Mouse (Mus musculus): Measurements from ENCODE around the gene Lrmp. TPM values are rescaled to one million over a fixed set of nuclear protein-coding genes. Genes with fewer than 3 reads are reported as not detected.

Lrmp gene
- total and polyA plus RNA-seq, 3 experiments, result 92.3 to 163 (median 155) TPM

DNA sequence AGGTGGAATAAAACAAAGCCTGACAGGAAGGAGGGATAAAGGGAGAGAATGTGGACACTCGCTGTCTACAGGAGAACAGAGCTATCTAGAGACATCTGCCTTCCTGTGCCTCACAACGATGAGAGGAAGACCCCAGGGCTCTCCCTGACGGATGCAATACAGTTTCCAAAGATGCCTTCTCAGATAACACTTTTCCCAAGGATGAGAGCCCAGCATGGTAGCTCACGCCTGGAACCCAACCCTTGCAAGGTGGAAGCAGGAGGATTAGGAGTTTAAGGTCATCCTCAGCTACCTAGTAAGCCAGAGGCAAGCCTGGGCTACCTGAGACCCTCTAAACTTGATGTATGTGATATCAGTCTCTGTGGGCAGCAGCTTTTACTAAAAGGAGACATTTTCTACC, 33.7 kb upstream of the Lrmp start:
- Histone ChIP-seq H3K4me1 (ENCODE audit: control insufficient read depth in 1 of 2, insufficient read depth in 2 of 2) (no peaks in the 10 kb centered on the region), H3K27ac (ENCODE audit: insufficient read depth, low read depth) (no peak overlapping the region), H3K79me2 (replicated peaks; ENCODE audit: control insufficient read depth, extremely low read depth, insufficient read depth, poor library complexity, severe bottlenecking) (no peaks in the 10 kb centered on the region), H3K4me3 (replicated peaks in 1 of 3; ENCODE audit: low read depth in 2 of 3, low read length in 2 of 3, poor library complexity in 1 of 3) (no peak overlapping the region), H3K27me3 (replicated peaks) (no peaks in the 10 kb centered on the region), H3K9ac (ENCODE audit: insufficient read depth, low read depth) (no peak overlapping the region), H3K9me3 (replicated peaks; ENCODE audit: low read length) (no peaks in the 10 kb centered on the region), H3K4me2 (ENCODE audit: insufficient read depth, low read depth, poor library complexity, severe bottlenecking) (no peak overlapping the region), H3K36me3 (replicated peaks in 1 of 2; ENCODE audit: control insufficient read depth in 1 of 2, insufficient read depth in 1 of 2, low read length in 1 of 2) (no peaks in the 10 kb centered on the region)
- no peak for DNase-seq (ENCODE audit: extremely low read depth)
- no peak for TF ChIP-seq EP300 (IDR thresholded peaks at IDR 0.05; ENCODE audit: low read length)
- no peak for TF ChIP-seq TBP (conservative IDR thresholded peaks at IDR 0.05; ENCODE audit: low read depth, low read length)
- TF ChIP-seq JUN (IDR thresholded peaks at IDR 0.05; ENCODE audit: insufficient read depth, low read depth, low read length), result no peak
- no peak for TF ChIP-seq UBTF (IDR thresholded peaks at IDR 0.05; ENCODE audit: low read depth, low read length)
- no peak for TF ChIP-seq HCFC1 (IDR thresholded peaks at IDR 0.05; ENCODE audit: low read depth, low read length)
- no peak for TF ChIP-seq MYC (IDR thresholded peaks at IDR 0.05; ENCODE audit: low read depth, low read length)
- TF ChIP-seq USF2 (conservative IDR thresholded peaks at IDR 0.05; ENCODE audit: low read depth, low read length), result no peak
- no peak for TF ChIP-seq MAZ (IDR thresholded peaks at IDR 0.05; ENCODE audit: low read depth, low read length)
- TF ChIP-seq RAD21 (IDR thresholded peaks at IDR 0.05; ENCODE audit: low read depth, low read length), result no peak
- TF ChIP-seq ZC3H11A (IDR thresholded peaks at IDR 0.05; ENCODE audit: low read depth, low read length), result no peak
- TF ChIP-seq MEF2A (IDR thresholded peaks at IDR 0.05; ENCODE audit: borderline replicate concordance, low read depth, low read length), result no peak
- TF ChIP-seq JUND (conservative IDR thresholded peaks at IDR 0.05; ENCODE audit: low read depth, low read length), result no peak
- no peak for TF ChIP-seq USF1 (IDR thresholded peaks at IDR 0.05; ENCODE audit: low read depth, low read length)
- no peak for TF ChIP-seq POLR2A (IDR thresholded peaks at IDR 0.05; ENCODE audit: low read depth, low read length)
- TF ChIP-seq TCF12 (IDR thresholded peaks at IDR 0.05; ENCODE audit: low read depth, low read length), result no peak
- no peak for TF ChIP-seq SMC3 (IDR thresholded peaks at IDR 0.05; ENCODE audit: low read depth, low read length)
- TF ChIP-seq ELF1 (IDR thresholded peaks at IDR 0.05; ENCODE audit: low read depth, low read length), result no peak
- no peak for TF ChIP-seq PAX5 (IDR thresholded peaks at IDR 0.05; ENCODE audit: low read length)
- no peak for TF ChIP-seq CHD1 (IDR thresholded peaks at IDR 0.05; ENCODE audit: low read depth, low read length)
- dilution Hi-C loops (cut with MboI; ENCODE audit: extremely low pct_ligation_motif_present, extremely low pct_unique_long_range_greater_than_20kb, low sequenced_read_pairs), result no loop called here
- in situ Hi-C loops (cut with MboI; ENCODE audit: low pct_ligation_motif_present, low pct_unique_long_range_greater_than_20kb, low sequenced_read_pairs), result no loop called here

DNA sequence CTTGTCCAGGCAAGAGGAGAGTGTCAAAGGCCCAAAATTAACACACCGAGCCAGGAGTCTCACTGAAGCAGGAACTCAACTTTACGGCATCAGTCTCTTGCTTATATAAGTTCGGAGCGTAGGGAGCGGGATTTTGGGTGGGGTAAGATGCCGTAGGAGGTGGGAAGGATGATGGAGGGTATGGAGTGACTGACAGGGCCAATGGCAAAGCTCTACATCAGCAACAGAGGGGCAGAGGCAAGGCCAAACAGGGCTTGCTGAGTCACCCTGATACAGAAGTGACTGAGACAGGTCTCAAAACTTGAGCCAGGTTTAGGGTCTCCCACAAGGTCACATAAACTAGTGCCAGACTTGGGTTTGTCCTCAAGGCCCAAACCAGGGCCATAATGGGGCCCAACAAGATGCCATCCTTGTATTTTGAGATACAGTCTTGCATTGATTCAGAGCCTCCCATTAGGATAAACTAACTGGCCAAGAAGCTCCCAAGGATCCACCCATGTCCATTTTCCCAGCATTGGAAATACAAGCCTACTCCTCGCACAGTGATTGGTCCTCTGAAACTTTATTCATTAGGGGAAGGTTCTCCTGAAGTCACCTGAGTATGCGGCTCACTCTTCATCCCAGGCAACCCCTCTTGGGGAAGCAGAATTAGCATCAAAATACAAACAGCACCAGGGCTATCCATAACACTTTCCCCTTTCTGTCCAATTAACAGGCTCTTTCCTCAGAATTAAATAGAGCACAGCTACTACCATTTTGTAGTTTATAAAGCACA, 30.9 kb upstream of the Lrmp start:
- in situ Hi-C loops (cut with MboI; ENCODE audit: low pct_ligation_motif_present, low pct_unique_long_range_greater_than_20kb, low sequenced_read_pairs) (no loop called here), dilution Hi-C loops (cut with MboI; ENCODE audit: extremely low pct_ligation_motif_present, extremely low pct_unique_long_range_greater_than_20kb, low sequenced_read_pairs) (no loop called here)
- no peak overlapping the region for H3K4me2 ChIP-seq (ENCODE audit: insufficient read depth, low read depth, poor library complexity, severe bottlenecking)
- H3K27me3 ChIP-seq (replicated peaks), result no peaks in the 10 kb centered on the region
- H3K4me3 ChIP-seq (replicated peaks in 1 of 3; ENCODE audit: low read depth in 2 of 3, low read length in 2 of 3, poor library complexity in 1 of 3), result no peak overlapping the region
- H3K4me1 ChIP-seq (ENCODE audit: control insufficient read depth in 1 of 2, insufficient read depth in 2 of 2), result peaks cover 0 to 9% of the 10 kb centered on the region in 2 experiments; a peak in 2 of 4 replicates
- no peak for TF ChIP-seq ETS1 (conservative IDR thresholded peaks at IDR 0.05; ENCODE audit: low read depth, low read length)
- no peak for TF ChIP-seq SMC3 (IDR thresholded peaks at IDR 0.05; ENCODE audit: low read depth, low read length)
- no peak for TF ChIP-seq UBTF (IDR thresholded peaks at IDR 0.05; ENCODE audit: low read depth, low read length)
- no peak for TF ChIP-seq RCOR1 (conservative IDR thresholded peaks at IDR 0.05; ENCODE audit: low read depth, low read length)
- TF ChIP-seq POLR2AphosphoS2 (IDR thresholded peaks at IDR 0.05; ENCODE audit: low read depth, low read length), result no peak
- TF ChIP-seq JUND (conservative IDR thresholded peaks at IDR 0.05; ENCODE audit: low read depth, low read length), result no peak
- no peak for TF ChIP-seq JUN (IDR thresholded peaks at IDR 0.05; ENCODE audit: insufficient read depth, low read depth, low read length)
- TF ChIP-seq ZC3H11A (IDR thresholded peaks at IDR 0.05; ENCODE audit: low read depth, low read length), result no peak
- TF ChIP-seq MYC (IDR thresholded peaks at IDR 0.05; ENCODE audit: low read depth, low read length), result no peak
- no peak for TF ChIP-seq CHD1 (IDR thresholded peaks at IDR 0.05; ENCODE audit: low read depth, low read length)
- TF ChIP-seq TCF12 (IDR thresholded peaks at IDR 0.05; ENCODE audit: low read depth, low read length), result no peak
- no peak for TF ChIP-seq IRF4 (IDR thresholded peaks at IDR 0.05; ENCODE audit: low read depth, low read length)
- no peak for TF ChIP-seq ELF1 (IDR thresholded peaks at IDR 0.05; ENCODE audit: low read depth, low read length)
- no peak for TF ChIP-seq MEF2A (IDR thresholded peaks at IDR 0.05; ENCODE audit: borderline replicate concordance, low read depth, low read length)
- no peak for TF ChIP-seq MAFK (IDR thresholded peaks at IDR 0.05; ENCODE audit: insufficient replicate concordance, low read length)
- TF ChIP-seq RAD21 (IDR thresholded peaks at IDR 0.05; ENCODE audit: low read depth, low read length), result no peak
- no peak for TF ChIP-seq ZMIZ1 (IDR thresholded peaks at IDR 0.05; ENCODE audit: low read depth, low read length)
- TF ChIP-seq NELFE (IDR thresholded peaks at IDR 0.05; ENCODE audit: low read depth, low read length), result no peak
- no peaks in the 10 kb centered on the region for H3K79me2 ChIP-seq (replicated peaks; ENCODE audit: control insufficient read depth, extremely low read depth, insufficient read depth, poor library complexity, severe bottlenecking)
- H3K27ac ChIP-seq (ENCODE audit: insufficient read depth, low read depth), result no peak overlapping the region
- H3K9me3 ChIP-seq (replicated peaks; ENCODE audit: low read length), result no peaks in the 10 kb centered on the region
- H3K36me3 ChIP-seq (replicated peaks in 1 of 2; ENCODE audit: control insufficient read depth in 1 of 2, insufficient read depth in 1 of 2, low read length in 1 of 2), result no peaks in the 10 kb centered on the region
- no peak overlapping the region for H3K9ac ChIP-seq (ENCODE audit: insufficient read depth, low read depth)
- DNase-seq (ENCODE audit: extremely low read depth), result no peak

Data from CH12.LX (cell line).